Mouse (Mus musculus) spleen, adult 12 weeks (tissue): ENCODE data around the gene Mrps18a.

Experiments
- DNase-seq: peaks from one replicate; pipeline ENCODE4 v3.0.0; 2022; ENCODE audit warnings: low spot score

The Mrps18a gene

DNA sequence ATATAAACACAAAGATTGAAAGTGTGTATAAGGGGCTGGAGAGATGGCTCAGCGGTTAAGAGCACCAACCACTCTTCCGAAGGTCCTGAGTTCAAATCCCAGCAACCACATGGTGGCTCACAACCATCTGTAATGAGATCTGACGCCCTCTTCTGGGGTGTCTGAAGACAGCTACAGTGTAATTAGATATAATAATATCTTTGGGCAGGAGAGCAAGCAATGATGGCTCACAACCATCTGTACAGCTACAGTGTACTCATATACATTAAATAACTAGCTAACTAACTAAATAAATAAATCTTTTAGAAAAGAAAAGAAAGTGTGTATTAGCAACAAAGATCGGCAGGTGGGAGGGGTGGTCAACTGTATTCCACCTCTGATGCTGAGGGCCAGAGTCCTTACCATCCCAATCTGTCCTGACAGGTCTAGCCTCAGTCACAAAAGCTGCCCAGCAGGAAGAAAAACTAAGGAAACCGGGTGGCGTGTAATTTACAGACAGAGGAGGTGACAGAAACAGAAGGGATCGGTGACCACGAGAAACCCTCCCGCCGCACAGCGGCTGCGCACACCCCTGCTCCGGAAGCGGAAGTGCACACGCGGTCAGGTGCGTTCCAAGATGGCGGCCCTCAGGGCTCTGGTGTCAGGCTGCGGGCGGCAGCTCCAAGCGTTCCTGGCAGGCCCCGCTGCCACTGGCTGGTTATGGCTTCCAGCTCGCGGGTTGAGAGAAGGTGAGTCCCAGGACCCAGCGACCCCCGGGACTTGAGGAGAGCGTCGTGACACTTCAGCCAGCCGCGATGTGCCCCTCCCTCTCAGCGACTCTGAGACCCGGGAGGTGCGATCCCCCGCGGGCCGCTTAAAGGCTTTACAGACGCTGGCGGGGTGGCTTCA, at the start of gene Mrps18a:
Gene Mrps18a, plus strand, starts transcription at position 585 of the 888 bp plus-strand sequence.
- peak; percentile 66 for DNase-seq

GRCm38 (mm10) chr17:46063283-46063973, 47.4 kb upstream of the Mrps18a start:
- no peak for DNase-seq

DNA sequence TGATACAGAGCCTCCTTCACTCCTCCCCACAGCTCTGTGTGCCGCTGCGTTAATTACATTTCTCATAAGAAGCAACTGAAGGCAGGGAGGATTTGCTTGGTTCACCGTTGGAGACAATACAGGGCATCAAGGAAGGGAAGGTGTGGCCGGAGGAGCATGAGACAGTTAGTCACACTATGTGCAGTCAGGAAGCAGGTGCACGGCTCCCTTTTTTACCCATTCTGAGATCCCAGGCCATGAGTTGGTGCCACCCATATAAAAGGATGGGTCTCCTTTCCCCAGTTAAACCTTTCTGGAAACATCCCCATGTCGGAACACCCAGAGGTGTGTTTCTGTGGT, 46.8 kb upstream of the Mrps18a start:
- DNase-seq = no peak

DNA sequence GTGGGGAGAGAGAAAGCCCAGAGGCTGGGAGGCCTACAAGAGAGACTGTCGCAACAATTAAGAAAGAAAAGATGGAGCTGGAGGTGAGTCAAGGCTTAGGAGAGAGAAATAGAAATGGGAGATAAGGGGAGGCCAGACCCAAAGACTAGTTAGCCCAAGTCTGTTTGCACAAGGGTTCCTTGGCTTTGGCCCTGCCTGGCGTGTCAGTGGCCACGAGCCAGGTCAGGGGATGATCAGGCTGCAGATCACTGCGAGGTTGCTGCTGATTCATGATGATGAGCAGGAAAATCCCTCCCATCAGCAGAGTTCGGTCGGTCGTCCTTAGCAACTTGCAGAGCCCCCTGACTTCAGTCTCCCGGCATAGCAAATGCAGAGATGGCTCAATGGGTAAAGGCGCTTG, 40.7 kb upstream of the Mrps18a start:
- no peak for DNase-seq

DNA sequence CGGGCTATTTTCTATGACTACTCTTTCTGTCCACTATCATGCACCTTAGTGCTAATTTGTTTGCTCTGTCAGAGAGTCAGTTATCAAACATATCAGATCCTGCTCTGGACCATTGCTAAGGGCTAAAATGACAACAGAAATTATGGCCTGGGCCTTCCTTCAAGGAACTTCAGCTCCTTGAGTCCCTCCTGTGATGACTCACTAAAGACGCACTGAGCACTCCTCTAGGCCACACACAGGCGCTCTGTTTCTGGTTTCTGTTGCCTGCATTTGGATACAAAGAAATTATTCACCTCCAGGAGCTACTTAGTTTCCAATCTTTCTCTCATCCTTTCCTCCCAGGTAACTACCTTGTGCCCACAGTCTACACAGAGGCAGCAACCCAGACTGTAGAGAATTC, 39.3 kb upstream of the Mrps18a start:
- no peak for DNase-seq

DNA sequence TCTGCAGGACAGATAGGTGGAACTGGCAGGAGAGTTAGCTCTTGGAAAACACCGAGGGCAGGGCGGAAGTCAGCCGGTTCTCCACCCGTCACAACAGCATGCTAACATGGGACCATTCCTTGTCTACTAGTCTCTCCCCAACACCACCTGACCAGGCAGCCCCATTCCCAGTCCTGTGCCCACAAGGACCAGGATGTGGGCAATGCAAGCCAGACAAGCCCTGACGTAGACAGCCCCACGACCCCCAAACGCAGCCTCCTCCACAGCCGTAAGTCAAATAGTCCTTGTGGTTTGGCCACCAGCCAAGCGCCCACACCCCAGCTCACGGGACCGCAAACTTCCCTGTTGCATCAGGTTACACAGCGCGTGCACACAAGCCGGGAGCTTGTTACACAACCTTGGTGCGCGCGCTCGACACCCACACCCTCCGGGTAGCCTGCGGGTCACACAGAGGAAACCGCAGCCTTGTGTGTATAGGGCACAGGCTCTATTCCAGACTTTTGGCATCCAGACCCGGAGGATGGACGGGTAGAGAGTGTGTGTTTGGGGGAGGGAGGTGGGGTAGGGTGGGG, 37.0 kb upstream of the Mrps18a start:
- peak; percentile 66 for DNase-seq

- no peak for DNase-seq
These were observed 36.2 kb upstream of the Mrps18a start for GRCm38 (mm10) chr17:46074398-46075115.

DNA sequence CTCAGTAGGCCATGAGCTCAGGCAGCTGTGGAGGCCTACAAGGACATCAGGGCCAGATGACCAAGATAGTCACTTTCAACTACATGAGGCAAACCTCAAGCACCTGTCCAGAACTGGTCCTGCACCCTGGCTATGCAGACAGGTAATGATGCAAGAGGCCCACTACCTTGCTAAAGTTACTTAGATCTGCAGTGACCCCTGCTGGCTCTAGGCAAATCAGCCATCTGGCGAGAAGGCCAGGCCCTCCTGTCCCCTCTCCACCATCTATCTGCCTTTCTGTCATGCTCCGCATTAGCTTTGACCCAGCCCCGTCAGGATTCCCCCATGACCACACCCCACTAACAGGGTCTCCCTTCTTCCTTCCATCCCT, 35.7 kb upstream of the Mrps18a start:
- DNase-seq = peak; percentile 25

- no peak for DNase-seq
These were observed 35.1 kb upstream of the Mrps18a start for GRCm38 (mm10) chr17:46075551-46076259.

DNA sequence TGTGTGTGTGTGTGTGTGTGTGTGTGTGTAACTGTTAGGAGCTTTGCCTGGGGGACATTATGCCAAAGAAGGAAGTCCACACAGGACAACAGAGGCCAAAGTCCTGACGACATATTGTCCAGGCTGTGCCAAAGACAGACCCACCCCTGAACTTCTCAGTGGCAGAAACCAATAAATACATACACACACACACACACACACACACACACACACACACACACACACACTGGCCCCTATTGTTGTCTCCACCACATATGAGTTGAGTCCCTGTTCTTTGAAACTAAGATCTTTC, 34.6 kb upstream of the Mrps18a start:
- DNase-seq = no peak

GRCm38 (mm10) chr17:46077921-46078534, 32.8 kb upstream of the Mrps18a start:
- no peak for DNase-seq

- DNase-seq = no peak
These were observed 31.7 kb upstream of the Mrps18a start for GRCm38 (mm10) chr17:46079037-46079436.

DNA sequence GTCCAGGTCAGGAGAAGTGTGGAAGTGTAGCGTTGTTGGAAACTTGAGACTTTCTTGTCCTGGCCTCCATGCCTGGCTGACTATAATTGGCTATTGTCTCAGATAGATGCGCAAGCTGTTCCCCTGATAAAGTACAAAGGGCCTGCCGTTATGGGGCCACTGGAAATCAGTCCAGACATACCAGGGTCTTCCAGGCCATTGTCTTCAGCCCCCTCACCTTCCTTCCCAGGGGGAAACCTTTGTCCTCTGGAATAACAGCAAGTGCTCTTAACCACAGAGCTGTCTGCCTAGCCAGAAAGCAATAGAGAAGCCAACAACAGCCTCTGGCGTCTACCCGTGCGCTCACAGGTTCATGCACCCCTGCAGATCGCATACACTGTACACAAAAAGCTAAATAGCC, 30.4 kb upstream of the Mrps18a start:
- DNase-seq = no peak

GRCm38 (mm10) chr17:46081042-46081441, 29.7 kb upstream of the Mrps18a start:
- no peak for DNase-seq

GRCm38 (mm10) chr17:46081657-46082056, 29.1 kb upstream of the Mrps18a start:
- no peak for DNase-seq

GRCm38 (mm10) chr17:46083381-46083780, 27.4 kb upstream of the Mrps18a start:
- DNase-seq = no peak

- DNase-seq = no peak
These were observed 26.7 kb upstream of the Mrps18a start for GRCm38 (mm10) chr17:46084091-46084501.

DNA sequence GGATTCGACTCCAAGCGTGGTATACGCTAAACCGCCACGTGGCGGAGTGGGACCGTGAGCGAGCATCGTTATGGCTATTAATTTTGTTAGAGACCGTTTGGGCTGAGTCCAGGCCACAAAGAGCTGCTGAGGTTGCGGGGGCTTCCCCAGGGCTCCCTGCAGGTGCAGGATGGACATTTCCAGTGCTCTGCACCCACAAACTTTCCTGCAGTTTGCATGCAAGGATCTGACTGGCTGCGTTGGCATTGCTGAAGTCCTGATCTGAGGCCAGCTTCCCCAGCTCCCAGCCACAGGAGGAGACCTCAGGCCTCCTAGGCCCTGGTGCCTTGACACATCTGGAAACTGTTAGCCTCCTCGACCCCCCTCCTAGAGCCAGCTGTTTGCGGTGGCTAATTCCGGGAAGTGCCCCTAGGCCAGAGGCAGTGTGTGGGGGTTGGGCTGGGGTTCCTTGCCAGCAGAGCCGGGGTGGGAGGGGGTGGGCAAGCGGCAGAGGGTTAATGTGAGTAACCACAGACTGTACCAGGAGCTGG, 24.4 kb upstream of the Mrps18a start:
- no peak for DNase-seq

DNA sequence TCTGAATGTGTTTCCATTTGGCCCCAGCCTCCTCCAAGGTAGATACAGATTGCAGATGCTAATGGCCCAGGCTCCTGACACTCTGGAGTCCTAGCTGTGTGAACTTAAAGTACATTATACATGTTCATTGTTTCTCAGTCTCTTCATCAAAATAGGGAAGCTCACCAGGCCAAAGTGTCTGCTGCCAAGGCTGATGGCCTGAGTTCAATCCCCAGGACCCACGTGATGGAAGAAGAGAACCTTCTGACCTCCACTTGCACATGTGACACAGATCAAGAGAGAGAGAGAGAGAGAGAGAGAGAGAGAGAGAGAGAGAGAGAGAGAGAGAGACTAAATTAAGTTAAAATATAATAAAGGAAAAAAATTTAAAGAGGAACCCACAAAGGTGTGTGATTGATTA, 19.4 kb upstream of the Mrps18a start:
- no peak for DNase-seq

DNA sequence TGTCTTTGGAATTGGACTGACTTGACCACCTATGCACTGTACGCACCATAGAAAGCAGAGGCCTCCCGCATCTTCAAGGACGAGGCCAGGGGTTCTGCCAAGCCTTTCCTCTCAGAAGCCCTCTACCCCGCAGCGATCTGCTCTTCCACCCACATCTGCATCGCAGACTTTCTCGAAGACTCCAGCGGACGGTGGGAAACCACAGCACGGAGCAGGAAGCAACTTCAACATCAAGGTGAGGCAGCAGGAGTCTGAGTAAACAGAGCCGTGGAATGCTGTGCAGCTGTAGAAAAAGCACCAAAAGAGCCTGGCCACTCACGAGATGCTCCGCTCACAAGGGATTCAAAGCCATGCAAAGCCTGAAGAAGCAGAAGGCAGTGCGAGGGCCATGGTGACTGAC, 18.9 kb upstream of the Mrps18a start:
- no peak for DNase-seq

DNA sequence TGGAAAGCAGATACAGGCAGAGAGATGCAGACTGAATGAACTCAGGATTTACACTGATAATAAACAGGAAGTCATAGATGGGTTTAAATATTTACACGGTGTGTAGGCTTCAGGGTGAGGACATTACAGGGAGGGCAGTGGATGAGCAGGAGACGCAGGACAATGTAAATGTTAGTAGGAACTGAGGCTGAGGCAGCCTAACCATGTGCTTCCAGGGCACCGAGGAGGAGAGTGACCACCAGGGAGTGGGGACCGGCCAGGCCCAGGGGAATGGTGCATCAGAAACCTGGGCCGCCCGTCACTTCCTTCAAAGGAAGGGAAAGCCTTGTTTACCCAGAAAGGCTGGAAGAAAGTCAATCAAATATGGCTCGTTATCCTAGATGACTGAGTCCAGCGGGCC, 12.3 kb upstream of the Mrps18a start:
- DNase-seq = no peak
